Mouse (Mus musculus): ENCODE measurements around the gene Gpc1.

Gene Gpc1

DNA sequence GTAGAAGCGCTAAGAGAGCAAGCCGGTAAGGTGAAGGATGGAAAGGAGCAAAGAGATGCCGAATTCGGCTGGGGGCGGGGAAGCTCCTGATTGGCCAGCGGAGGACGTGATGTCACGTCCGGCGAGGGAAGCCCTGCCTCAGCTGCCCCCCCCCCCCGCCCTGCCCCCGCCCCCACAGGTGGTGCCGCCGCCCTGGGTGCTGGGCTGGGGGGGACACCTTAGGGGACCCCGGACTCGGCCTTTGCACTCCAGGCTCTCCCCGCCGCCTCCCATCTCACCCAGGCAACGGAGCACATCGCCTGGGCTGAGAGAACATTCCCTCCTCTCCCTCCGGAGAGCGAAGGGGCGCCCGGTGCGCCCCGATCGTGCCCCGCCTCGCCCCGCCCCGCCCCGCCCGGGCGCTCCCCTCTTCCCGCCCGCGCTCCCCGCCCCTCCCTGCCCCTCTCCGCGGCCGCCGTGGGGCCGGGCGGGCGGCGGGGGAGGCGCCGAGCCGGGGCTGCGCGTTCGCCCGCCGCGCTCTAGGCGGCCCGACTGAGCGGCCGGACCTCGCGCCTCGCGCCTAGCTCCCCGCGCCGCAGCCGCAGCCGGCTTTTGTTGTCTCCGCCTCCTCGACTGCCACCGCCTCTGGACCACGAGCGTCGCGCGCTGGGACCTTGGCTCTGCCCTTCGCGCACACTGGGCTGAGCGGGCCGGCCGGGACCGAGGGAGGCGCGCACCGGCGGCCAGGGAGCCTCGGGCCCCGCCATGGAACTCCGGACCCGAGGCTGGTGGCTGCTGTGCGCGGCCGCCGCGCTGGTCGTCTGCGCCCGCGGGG lies at the start of gene Gpc1:
Gene Gpc1 (plus strand): TSS at position 458 of the 814 bp plus-strand sequence.
- peak; percentile 95 to 96 for DNase-seq

GRCm38 (mm10) chr1:92781862-92782261 lies 49.6 kb upstream of the Gpc1 start:
- no peak for DNase-seq

DNA sequence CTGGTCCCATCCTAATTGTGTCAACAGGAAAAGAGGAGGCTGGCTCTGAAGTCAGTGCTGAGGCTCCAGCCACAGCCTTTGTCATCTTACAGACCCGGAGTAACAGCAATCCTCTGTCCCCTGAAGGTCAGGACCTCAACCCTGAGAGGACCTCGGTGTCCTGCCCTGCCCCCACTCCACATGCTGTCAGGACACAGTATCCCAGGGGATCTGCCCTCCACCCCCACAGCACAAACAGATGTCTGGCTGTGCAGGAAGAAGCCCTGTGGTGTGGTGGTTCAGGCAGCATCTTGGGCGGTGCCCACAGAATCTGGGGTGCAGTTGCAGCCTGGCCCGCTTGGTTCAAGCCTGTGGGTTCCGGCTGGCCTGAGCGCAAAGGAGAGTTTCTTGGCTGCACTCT lies 48.9 kb upstream of the Gpc1 start:
- DNase-seq, result no peak

DNA sequence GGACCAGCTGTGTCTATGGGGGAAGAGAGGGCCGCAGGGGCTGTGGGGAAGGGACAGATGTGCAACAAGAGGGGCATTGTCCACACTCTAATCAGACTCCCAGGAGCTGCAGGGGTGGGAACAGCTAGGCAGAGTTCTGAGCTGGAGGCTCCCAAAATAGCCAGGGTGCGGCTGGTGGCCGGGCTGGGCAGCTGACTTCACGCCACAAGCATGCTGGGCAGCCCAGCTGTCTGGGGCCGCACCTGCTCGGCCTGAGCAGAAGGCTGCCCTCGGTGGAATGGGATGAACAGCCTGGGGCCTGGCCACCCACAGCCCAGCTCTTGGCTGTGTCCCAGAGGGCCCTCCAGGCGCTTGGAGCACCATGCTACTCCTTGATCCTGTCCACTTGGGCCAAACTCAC lies 44.2 kb upstream of the Gpc1 start:
- peak; percentile 24 to 33 for DNase-seq

DNA sequence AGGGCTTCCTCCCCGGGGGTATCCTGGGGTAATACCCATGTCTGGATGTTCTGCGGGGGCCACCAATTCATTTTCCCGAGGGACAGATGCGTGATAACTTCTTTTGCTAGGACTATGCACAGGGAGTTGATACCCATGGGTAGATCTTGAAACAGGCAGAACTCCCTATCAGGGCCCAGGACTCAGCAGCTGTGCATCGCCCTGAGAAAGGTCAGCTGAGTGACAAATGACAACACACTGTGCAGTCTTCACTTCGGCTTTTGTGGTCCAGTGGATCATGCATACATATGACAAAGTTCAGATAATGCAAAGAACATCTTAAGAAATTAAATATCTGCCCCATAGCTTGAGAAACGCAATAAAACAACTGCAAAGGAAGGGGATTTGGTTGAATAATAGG lies 43.4 kb upstream of the Gpc1 start:
- DNase-seq, result no peak

GRCm38 (mm10) chr1:92790628-92791027 lies 40.8 kb upstream of the Gpc1 start:
- no peak for DNase-seq

- DNase-seq, result no peak
Measured at GRCm38 (mm10) chr1:92791070-92791831, 40.2 kb upstream of the Gpc1 start.

DNA sequence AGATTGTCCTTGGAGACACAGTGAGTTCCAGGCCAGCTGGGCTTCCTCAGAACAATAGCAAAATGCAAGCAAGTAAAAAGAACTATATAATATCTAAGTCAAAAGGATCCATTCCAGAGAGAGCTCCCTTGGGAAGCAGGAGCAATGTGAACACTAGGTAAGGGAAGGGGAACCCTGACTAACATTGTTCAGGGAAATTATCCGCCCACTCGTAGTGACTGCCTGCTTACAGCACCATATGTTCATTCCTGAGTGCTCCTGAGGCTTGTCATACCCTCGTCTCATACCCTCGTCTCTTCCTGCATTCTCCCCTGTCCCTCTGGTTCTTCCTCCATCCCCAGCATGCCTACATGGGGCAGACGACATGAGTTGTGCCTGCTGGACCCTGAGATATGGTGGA lies 37.7 kb upstream of the Gpc1 start:
- no peak for DNase-seq

GRCm38 (mm10) chr1:92798425-92798824 lies 33.0 kb upstream of the Gpc1 start:
- no peak for DNase-seq

DNA sequence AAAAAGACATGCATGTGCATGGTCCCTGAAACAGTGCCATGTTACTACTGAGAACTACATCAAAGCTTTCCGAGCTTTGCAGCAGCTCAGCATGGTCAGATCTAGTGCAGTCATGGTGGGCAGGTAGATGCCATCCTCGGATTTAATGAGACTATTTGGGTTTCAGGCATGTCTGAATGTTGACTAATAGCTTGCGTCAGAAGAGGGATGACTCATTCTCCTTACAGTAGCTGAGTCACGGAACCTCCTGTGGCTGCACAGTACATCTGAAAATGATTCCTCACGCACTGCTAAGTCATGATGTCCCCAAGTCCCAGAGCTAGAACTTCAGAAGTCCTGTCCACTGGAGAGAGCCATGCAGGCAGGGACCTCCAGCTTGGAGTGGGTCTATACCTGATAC lies 31.8 kb upstream of the Gpc1 start:
- peak in 1 of 2 experiments; percentile 14 for DNase-seq

DNA sequence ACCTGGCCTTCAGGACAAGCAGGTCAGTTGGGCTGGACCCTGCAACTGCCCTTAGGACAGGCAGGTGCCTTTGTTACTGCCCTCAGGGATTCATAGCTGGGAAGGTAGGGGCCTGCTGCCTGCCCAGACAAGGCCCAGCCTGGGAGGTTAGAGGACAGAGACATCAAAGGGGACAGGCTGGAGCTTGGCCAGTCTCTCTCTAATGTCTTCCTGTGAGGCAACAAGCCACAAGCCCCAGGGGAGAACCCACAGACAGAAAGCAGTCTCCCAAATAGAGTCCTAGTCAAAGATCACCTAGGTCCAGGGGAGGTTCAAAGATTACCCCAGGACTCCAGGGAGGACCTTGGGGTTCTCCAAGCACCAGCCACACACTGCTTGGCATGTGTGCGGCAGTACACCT lies 29.1 kb upstream of the Gpc1 start:
- DNase-seq, result no peak

GRCm38 (mm10) chr1:92803376-92803775 lies 28.1 kb upstream of the Gpc1 start:
- DNase-seq, result no peak

- no peak for DNase-seq
Measured at GRCm38 (mm10) chr1:92805181-92805580, 26.3 kb upstream of the Gpc1 start.

DNA sequence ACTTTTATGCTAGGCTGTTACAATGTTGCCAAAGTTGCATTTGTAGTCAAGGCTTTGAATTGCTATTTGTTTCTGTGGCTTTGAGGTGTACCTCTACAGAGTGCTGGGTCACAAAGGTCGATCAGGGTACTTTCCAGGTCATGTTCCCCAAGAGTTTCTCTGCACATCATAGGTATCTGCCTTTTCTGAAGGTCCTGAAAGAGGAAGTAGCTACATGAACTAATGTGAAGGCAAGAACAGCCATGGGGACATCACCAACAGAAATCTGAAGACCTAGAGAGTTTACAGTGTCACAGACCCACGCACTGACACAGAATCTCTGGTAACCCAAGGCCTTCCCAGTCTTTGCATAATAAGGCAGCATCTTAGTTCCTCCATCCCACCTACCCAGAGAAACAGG lies 25.6 kb upstream of the Gpc1 start:
- no peak for DNase-seq

DNA sequence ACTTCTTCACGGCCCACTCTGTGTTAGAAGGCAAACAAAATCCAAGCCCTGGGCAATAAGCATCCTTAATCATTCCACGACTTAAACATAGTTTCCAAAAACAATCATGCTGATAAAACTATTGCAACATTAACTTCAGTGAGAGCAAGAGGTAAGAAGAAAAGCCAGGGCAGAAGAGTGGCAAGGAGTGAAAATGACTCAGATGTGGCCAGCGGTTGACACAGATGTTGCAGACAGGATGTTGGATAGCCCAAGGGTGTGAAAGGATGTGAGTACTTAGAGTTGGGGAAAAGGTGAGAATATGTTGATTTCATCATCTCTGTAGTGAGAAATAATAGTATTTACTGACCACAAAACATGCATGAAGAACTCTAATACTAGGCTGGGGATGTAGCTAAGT lies 24.7 kb upstream of the Gpc1 start:
- no peak for DNase-seq

- DNase-seq, result no peak
Measured at GRCm38 (mm10) chr1:92809621-92810020, 21.8 kb upstream of the Gpc1 start.

GRCm38 (mm10) chr1:92814319-92814718 lies 17.1 kb upstream of the Gpc1 start:
- DNase-seq, result no peak

DNA sequence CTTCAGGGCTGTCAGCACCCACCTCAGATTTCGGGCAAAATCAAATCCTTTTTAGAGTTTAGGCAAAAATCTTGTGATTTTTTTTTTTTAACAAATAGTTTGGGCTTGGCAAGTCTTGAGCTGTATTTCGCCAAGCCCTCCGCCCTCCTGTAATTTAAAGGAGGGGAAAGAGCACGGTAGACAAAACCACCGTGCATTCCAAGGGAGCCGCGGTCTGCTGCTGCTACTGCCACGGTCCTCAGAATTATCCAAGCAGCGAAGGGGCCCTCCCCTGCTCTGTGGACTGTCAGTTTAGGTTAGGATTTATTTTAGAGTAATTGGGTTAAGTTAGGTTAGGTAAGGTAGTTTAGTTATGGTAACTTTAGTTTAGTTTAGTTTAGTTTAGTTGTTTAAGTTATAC lies 16.3 kb upstream of the Gpc1 start:
- DNase-seq, result no peak

DNA sequence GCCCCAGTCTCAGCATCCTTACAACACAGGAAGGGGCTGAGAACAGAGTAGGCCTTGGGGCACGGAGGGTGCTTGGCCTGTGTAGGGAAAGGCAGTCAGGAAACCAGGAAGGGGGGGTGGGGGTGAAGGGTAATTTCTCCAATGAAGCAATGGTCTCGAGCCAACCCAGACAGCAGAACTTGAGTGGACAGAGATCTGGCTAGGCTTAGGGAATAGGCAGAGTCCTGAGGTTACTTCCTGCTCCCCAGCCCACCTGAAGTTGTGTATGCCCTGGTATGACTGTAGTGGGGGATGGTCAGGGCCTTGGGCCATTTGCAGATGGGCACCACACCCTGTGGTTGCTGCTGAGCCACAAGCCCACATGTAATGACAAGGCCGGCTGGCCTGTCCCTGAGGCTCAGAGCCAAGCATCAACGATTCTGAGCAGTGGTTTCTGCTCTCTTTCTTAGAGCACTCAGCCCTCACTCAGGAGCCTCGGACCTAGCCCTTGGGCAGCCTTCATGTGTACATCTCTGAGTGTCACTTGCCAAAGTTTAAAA lies 15.6 kb upstream of the Gpc1 start:
- DNase-seq, result no peak

- DNase-seq, result peak in 1 of 2 experiments; percentile 52
Measured at GRCm38 (mm10) chr1:92830626-92831187, 738 bp upstream of the Gpc1 start.

DNA sequence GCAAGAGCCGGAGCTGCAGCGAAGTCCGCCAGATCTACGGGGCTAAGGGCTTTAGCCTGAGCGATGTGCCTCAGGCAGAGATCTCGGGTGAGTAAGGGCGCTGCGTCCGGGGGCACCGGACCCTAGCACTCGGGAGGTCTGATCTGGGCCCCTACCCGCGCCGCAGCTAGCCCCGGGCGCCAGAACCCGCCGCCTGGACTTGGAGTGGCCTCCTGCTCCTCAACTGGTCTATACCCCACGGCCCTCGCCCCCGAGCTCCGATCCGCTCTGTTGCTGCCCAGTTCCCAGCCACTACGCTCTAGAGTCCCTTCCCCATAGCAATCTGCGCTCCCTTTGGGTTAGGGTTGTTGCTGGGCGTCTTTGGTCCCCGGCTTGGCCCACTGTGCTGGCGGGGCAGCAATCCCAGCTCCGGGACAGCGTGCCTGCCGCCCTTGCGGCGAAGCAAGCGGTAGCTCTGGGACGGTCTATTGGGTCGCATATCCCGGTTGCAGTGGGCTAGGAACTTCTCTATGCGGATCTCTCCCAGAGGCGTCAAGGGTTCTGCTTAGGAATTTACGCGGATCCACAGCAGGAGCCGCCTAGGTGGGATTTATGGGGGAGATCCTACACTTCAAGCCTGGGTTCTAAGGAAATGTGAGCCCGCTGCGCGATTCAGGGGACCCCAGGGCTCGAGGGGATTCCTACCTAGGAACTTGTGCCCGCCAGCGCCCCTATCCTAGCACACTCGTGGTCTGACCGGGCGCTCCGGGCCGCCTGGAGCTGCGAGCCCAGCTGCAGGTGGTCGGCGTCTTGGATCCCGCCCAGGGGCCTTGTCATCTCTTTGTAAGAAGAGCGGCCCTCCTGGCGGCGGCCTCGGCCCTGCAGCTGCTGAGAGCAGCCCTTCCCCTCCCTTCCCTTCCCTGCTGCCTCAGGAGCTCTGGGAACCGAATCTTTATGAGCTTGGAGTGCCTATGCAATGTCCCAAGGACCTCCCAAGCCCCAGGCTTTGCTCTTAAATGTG lies 866 bp downstream of the Gpc1 start:
- DNase-seq, result peak; percentile 50 to 65

DNA sequence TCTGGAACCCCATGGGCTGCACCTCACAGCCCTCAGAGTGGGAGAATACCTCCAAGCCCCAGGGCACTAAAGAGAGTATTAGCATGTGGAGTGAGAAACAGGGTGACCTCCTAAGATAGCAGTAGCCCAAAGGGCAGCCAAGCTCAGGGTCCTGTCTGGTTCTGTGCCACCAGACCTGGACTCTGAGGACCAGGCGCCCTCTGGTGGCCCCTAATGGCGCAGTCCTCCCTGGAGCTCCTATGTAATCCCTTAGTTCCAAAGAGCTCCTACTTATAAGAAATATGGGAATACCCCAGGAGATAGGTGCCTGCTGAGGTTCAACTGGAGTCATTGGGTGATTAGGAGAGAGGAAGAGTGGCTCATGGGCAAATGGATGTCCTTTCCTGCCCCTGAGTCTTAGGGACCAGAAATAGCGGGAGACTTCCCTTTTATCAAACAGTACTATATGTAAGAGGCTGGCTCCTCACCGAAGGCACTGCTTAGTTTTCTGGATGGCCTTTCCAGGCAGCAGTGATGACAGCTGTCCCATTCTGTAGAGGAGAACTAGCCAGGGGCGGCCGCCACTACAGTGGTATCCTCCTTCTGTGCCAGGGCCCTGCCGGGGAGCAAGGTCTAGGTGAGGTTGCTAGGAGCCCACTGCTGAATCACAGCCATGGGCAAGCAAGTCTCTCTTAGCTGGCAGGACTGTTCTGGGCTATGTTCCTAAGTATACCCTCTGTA lies 2.7 kb downstream of the Gpc1 start:
- DNase-seq, result peak; percentile 88 to 93
